Mouse (Mus musculus) erythroblast, embryonic 14.5 days (primary cell): Measurements from ENCODE around the gene Urm1. TPM values are rescaled to one million over a fixed set of nuclear protein-coding genes. Genes with fewer than 3 reads are reported as not detected.
A peak's percentile ranks its signal among the peaks of the same experiment; 100 is the strongest.

Experiments
- H3K27me3 ChIP-seq: 2 replicates; pipeline ENCODE4 v1.6.1; 2012; ENCODE audit warnings: inconsistent platforms; ENCODE audit not compliant: control insufficient read depth
- H3K36me3 ChIP-seq: 2 replicates; pipeline ENCODE4 v1.6.1; 2012; ENCODE audit warnings: mild to moderate bottlenecking, inconsistent platforms; ENCODE audit not compliant: control insufficient read depth
- H3K4me1 ChIP-seq: 2 replicates; pipeline ENCODE4 v1.6.1; 2012; ENCODE audit warnings: inconsistent platforms; ENCODE audit not compliant: control insufficient read depth
- H3K4me3 ChIP-seq: replicated peaks from 2 replicates; pipeline ENCODE3; 2012; ENCODE audit warnings: moderate library complexity, mild to moderate bottlenecking, inconsistent platforms
- H3K9me3 ChIP-seq: 2 replicates; pipeline ENCODE4 v1.6.1; 2012; ENCODE audit warnings: low read length, inconsistent platforms, mixed read lengths; ENCODE audit not compliant: control insufficient read depth
- GATA1 ChIP-seq: IDR thresholded peaks from 2 replicates; pipeline ENCODE4 v1.6.1; 2012; ENCODE audit warnings: low read length, inconsistent platforms, mixed read lengths
- TAL1 ChIP-seq: IDR thresholded peaks from 3 replicates; pipeline ENCODE4 v1.6.1; 2012; ENCODE audit warnings: low read length, inconsistent platforms, mixed read lengths
- polyA plus RNA-seq: library from polyadenylated mRNA; stranded (reverse); fragments of >175 nt; gene quantifications from 2 replicates; pipeline ENCODE4 v1.2.3, GENCODE M21; 2012

Gene Urm1
- polyA plus RNA-seq, 1 experiment = 5.1 TPM

- H3K27me3 ChIP-seq = peaks cover 8% of the 10 kb centered on the region
- no peaks in the 10 kb centered on the region for H3K36me3 ChIP-seq
- no peak overlapping the region for H3K4me3 ChIP-seq
- TF ChIP-seq TAL1 (no peak), GATA1 (no peak)
- peaks cover 10% of the 10 kb centered on the region for H3K4me1 ChIP-seq
- no peaks in the 10 kb centered on the region for H3K9me3 ChIP-seq
Measured at GRCm38 (mm10) chr2:29856451-29857260, 36.8 kb downstream of the Urm1 start.

GRCm38 (mm10) chr2:29857341-29857740 lies 37.5 kb downstream of the Urm1 start:
- TF ChIP-seq TAL1 = no peak
- no peaks in the 10 kb centered on the region for H3K36me3 ChIP-seq
- H3K4me3 ChIP-seq = no peak overlapping the region
- H3K4me1 ChIP-seq = peaks cover 10% of the 10 kb centered on the region
- H3K9me3 ChIP-seq = no peaks in the 10 kb centered on the region
- peaks cover 8% of the 10 kb centered on the region for H3K27me3 ChIP-seq

- Histone ChIP-seq H3K9me3 (no peaks in the 10 kb centered on the region), H3K27me3 (peaks cover 8% of the 10 kb centered on the region), H3K36me3 (no peaks in the 10 kb centered on the region), H3K4me3 (no peak overlapping the region), H3K4me1 (peaks cover 10% of the 10 kb centered on the region)
- no peak for TF ChIP-seq GATA1
- no peak for TF ChIP-seq TAL1
Measured at GRCm38 (mm10) chr2:29857967-29858366, 38.1 kb downstream of the Urm1 start.

GRCm38 (mm10) chr2:29858748-29859473 lies 39.0 kb downstream of the Urm1 start:
- no peak overlapping the region for H3K4me3 ChIP-seq
- TF ChIP-seq GATA1 = no peak
- TF ChIP-seq TAL1 = no peak
- H3K4me1 ChIP-seq = peaks cover 5% of the 10 kb centered on the region
- peaks cover 11% of the 10 kb centered on the region for H3K27me3 ChIP-seq
- H3K9me3 ChIP-seq = no peaks in the 10 kb centered on the region
- no peaks in the 10 kb centered on the region for H3K36me3 ChIP-seq

- Histone ChIP-seq H3K36me3 (no peaks in the 10 kb centered on the region; the same call in none of the 2 replicates), H3K9me3 (no peaks in the 10 kb centered on the region), H3K4me1 (peaks cover 29% of the 10 kb centered on the region), H3K4me3 (no peak overlapping the region), H3K27me3 (peaks cover 5% of the 10 kb centered on the region; the same call in 1 of the 2 replicates)
- no peak for TF ChIP-seq GATA1
- TF ChIP-seq TAL1 = no peak
Measured at GRCm38 (mm10) chr2:29865125-29865524, 45.2 kb downstream of the Urm1 start.

- peaks cover 66% of the 10 kb centered on the region for H3K4me1 ChIP-seq
- peaks cover 3% of the 10 kb centered on the region; the same call in 1 of the 2 replicates for H3K27me3 ChIP-seq
- H3K36me3 ChIP-seq = peaks cover 40% of the 10 kb centered on the region
- TF ChIP-seq TAL1 = no peak
- no peak for TF ChIP-seq GATA1
- peak within 1 kb of the TSS; percentile 95 for H3K4me3 ChIP-seq
- no peaks in the 10 kb centered on the region for H3K9me3 ChIP-seq
Measured at GRCm38 (mm10) chr2:29868949-29869645, 49.2 kb downstream of the Urm1 start, which contains the start of gene Cercam. Gene Cercam (plus strand): TSS chr2:29869164.

- peaks cover 47% of the 10 kb centered on the region for H3K36me3 ChIP-seq
- peaks cover 3% of the 10 kb centered on the region; the same call in 1 of the 2 replicates for H3K27me3 ChIP-seq
- peaks cover 67% of the 10 kb centered on the region for H3K4me1 ChIP-seq
- H3K9me3 ChIP-seq = no peaks in the 10 kb centered on the region
- H3K4me3 ChIP-seq = peak overlapping the region; percentile 95
- TF ChIP-seq GATA1 (no peak), TAL1 (peak; percentile 56; the same call in 2 of the 3 replicates)
Measured at GRCm38 (mm10) chr2:29869646-29870451, 50.0 kb downstream of the Urm1 start.

GRCm38 (mm10) chr2:29872581-29873295 lies 52.9 kb downstream of the Urm1 start:
- H3K4me3 ChIP-seq = no peak overlapping the region
- peaks cover 73% of the 10 kb centered on the region for H3K36me3 ChIP-seq
- H3K27me3 ChIP-seq = no peaks in the 10 kb centered on the region
- peaks cover 62% of the 10 kb centered on the region for H3K4me1 ChIP-seq
- H3K9me3 ChIP-seq = no peaks in the 10 kb centered on the region
- TF ChIP-seq GATA1 = no peak
- TF ChIP-seq TAL1 = no peak
